Mouse (Mus musculus) liver, embryonic 15.5 days (tissue): ENCODE data around the gene Tmem256. TPM values are rescaled to one million over a fixed set of nuclear protein-coding genes. Genes with fewer than 3 reads are reported as not detected.

Experiments used
- ATAC-seq: fragments of 200-750 bp; cut with Nextera tagmentation; 2 replicates; pipeline ENCODE4 v1.8.0; 2017; ENCODE audit warnings: moderate number of reproducible peaks, mild to moderate bottlenecking, moderate library complexity; ENCODE audit not compliant: insufficient read depth
- H3K27ac ChIP-seq: fragments of 300-500 bp; sonication (generic); replicated peaks from 2 replicates; pipeline ENCODE4 v1.5.1; 2015; ENCODE audit warnings: mild to moderate bottlenecking, inconsistent platforms
- H3K27me3 ChIP-seq: fragments of 300-500 bp; sonication (generic); 2 replicates; pipeline ENCODE4 v1.6.1; 2015; ENCODE audit warnings: mild to moderate bottlenecking, inconsistent platforms
- H3K36me3 ChIP-seq: fragments of 300-500 bp; sonication (generic); replicated peaks from 2 replicates; pipeline ENCODE4 v1.6.1; 2015; ENCODE audit warnings: moderate library complexity, mild to moderate bottlenecking, inconsistent platforms
- H3K4me1 ChIP-seq: fragments of 300-500 bp; sonication (generic); replicated peaks from 2 replicates; pipeline ENCODE4 v1.6.1; 2015; ENCODE audit warnings: inconsistent platforms
- H3K4me2 ChIP-seq: fragments of 300-500 bp; sonication (generic); 2 replicates; pipeline ENCODE4 v1.6.1; 2015; ENCODE audit warnings: moderate library complexity, mild to moderate bottlenecking, inconsistent platforms
- H3K4me3 ChIP-seq: fragments of 300-500 bp; sonication (generic); replicated peaks from 2 replicates; pipeline ENCODE4 v1.5.1; 2015; ENCODE audit warnings: mild to moderate bottlenecking, inconsistent platforms
- H3K9ac ChIP-seq: fragments of 300-500 bp; sonication (generic); 2 replicates; pipeline ENCODE4 v1.6.1; 2015; ENCODE audit warnings: moderate library complexity, mild to moderate bottlenecking, inconsistent platforms
- H3K9me3 ChIP-seq: fragments of 300-500 bp; sonication (generic); replicated peaks from 2 replicates; pipeline ENCODE4 v1.6.1; 2016; ENCODE audit warnings: inconsistent platforms
- WGBS: fragments of 180-500 bp; shearing (Covaris S2); methylation state at CpG from one replicate; pipeline ENCODE4 v1.1.7; 2015; ENCODE audit warnings: mixed read lengths; ENCODE audit not compliant: insufficient replicate concordance; 5-methylcytosine and 5-hydroxymethylcytosine counted together
- polyA plus RNA-seq: library from polyadenylated mRNA; unstranded; fragments of >200 nt; fragmentation: Nextera tagmentation; extraction: Ambion mirVana; gene quantifications from 2 replicates; pipeline ENCODE4 v1.2.1, GENCODE M21; 2015

Gene Tmem256
- polyA plus RNA-seq, 1 experiment from 2014 or later = 387 TPM

GRCm38 (mm10) chr11:69801379-69801977, 36.8 kb upstream of the Tmem256 start, which contains the start of gene Fgf11:
TSS of gene Fgf11 (minus strand) at chr11:69801857.
- no peak within 1 kb of the TSS for H3K27ac ChIP-seq
- 3% methylated on average over 33 of the region's 33 CpGs for WGBS
- ATAC-seq = no peak
- H3K9ac ChIP-seq = peak within 1 kb of the TSS; percentile 49
- H3K27me3 ChIP-seq = peaks cover 100% of the 10 kb centered on the region
- H3K4me3 ChIP-seq = peak within 1 kb of the TSS; percentile 54
- H3K9me3 ChIP-seq = no peaks in the 10 kb centered on the region
- no peaks in the 10 kb centered on the region for H3K36me3 ChIP-seq
- peak within 1 kb of the TSS; percentile 78 for H3K4me2 ChIP-seq
- peaks cover 49% of the 10 kb centered on the region for H3K4me1 ChIP-seq

- Histone ChIP-seq H3K4me2 (peak overlapping the region; percentile 78), H3K36me3 (no peaks in the 10 kb centered on the region), H3K4me1 (peaks cover 49% of the 10 kb centered on the region), H3K4me3 (peak overlapping the region; percentile 54), H3K9ac (peak overlapping the region; percentile 49), H3K27ac (no peak overlapping the region), H3K27me3 (peaks cover 100% of the 10 kb centered on the region), H3K9me3 (no peaks in the 10 kb centered on the region)
- WGBS = under 1% methylated on average over 33 of the region's 33 CpGs
- 0 out of 2 replicates have a peak, but pooled peaks have one; percentile 11 for ATAC-seq
These were observed 35.6 kb upstream of the Tmem256 start for GRCm38 (mm10) chr11:69802648-69803105.

GRCm38 (mm10) chr11:69803328-69803727, 35.0 kb upstream of the Tmem256 start:
- Histone ChIP-seq H3K27me3 (peaks cover 98% of the 10 kb centered on the region), H3K4me2 (peak overlapping the region; percentile 78)
- WGBS = 3% methylated on average over 12 of the region's 12 CpGs

GRCm38 (mm10) chr11:69803786-69804651, 34.3 kb upstream of the Tmem256 start:
- H3K36me3 ChIP-seq = no peaks in the 10 kb centered on the region
- peak; percentile 64 for ATAC-seq
- no peaks in the 10 kb centered on the region for H3K9me3 ChIP-seq
- H3K4me3 ChIP-seq = peak overlapping the region; percentile 54
- 2% methylated on average over 60 of the region's 60 CpGs for WGBS
- peak overlapping the region; percentile 47; the same call in 1 of the 2 replicates for H3K9ac ChIP-seq
- peak overlapping the region; percentile 62; the same call in 1 of the 2 replicates for H3K27ac ChIP-seq
- peak overlapping the region; percentile 78 for H3K4me2 ChIP-seq
- peaks cover 49% of the 10 kb centered on the region for H3K4me1 ChIP-seq
- peaks cover 93% of the 10 kb centered on the region for H3K27me3 ChIP-seq

More at GRCm38 (mm10) chr11:69803328-69803727, 35.0 kb upstream of the Tmem256 start:
- H3K27ac ChIP-seq = peak overlapping the region; percentile 62; the same call in 1 of the 2 replicates
- H3K4me3 ChIP-seq = peak overlapping the region; percentile 54
- peak; percentile 42 for ATAC-seq
- H3K9me3 ChIP-seq = no peaks in the 10 kb centered on the region
- H3K4me1 ChIP-seq = peaks cover 49% of the 10 kb centered on the region
- H3K36me3 ChIP-seq = no peaks in the 10 kb centered on the region
- H3K9ac ChIP-seq = peak overlapping the region; percentile 47; the same call in 1 of the 2 replicates

GRCm38 (mm10) chr11:69804652-69804940, 33.7 kb upstream of the Tmem256 start:
- 21% methylated on average over 12 of the region's 12 CpGs for WGBS
- H3K27ac ChIP-seq = no peak overlapping the region
- no peak for ATAC-seq
- H3K9me3 ChIP-seq = no peaks in the 10 kb centered on the region
- H3K9ac ChIP-seq = 0 out of 2 replicates have a peak overlapping the region, but pooled peaks have one; percentile 47
- H3K4me1 ChIP-seq = peaks cover 49% of the 10 kb centered on the region
- no peaks in the 10 kb centered on the region for H3K36me3 ChIP-seq
- H3K4me2 ChIP-seq = peak overlapping the region; percentile 78; the same call in 1 of the 2 replicates
- H3K27me3 ChIP-seq = peaks cover 93% of the 10 kb centered on the region
- H3K4me3 ChIP-seq = peak overlapping the region; percentile 11; the same call in 1 of the 2 replicates

- peaks cover 91% of the 10 kb centered on the region for H3K27me3 ChIP-seq
- H3K9ac ChIP-seq = 0 out of 2 replicates have a peak within 1 kb of the TSS, but pooled peaks have one; percentile 47
- H3K27ac ChIP-seq = no peak within 1 kb of the TSS
These were observed 33.1 kb upstream of the Tmem256 start, which contains the start of gene Tmem102 for GRCm38 (mm10) chr11:69804972-69805909. TSS of gene Tmem102 (minus strand) at chr11:69805624.

GRCm38 (mm10) chr11:69806378-69806777, 31.9 kb upstream of the Tmem256 start:
- Histone ChIP-seq H3K27ac (no peak overlapping the region), H3K4me2 (no peak overlapping the region), H3K4me3 (no peak overlapping the region), H3K9ac (no peak overlapping the region), H3K9me3 (no peaks in the 10 kb centered on the region), H3K36me3 (no peaks in the 10 kb centered on the region), H3K27me3 (peaks cover 91% of the 10 kb centered on the region), H3K4me1 (peaks cover 35% of the 10 kb centered on the region)
- no peak for ATAC-seq
- 73% methylated on average over 4 of the region's 4 CpGs for WGBS

More at GRCm38 (mm10) chr11:69804972-69805909, 33.1 kb upstream of the Tmem256 start, which contains the start of gene Tmem102:
- no peaks in the 10 kb centered on the region for H3K9me3 ChIP-seq
- H3K4me2 ChIP-seq = peak within 1 kb of the TSS; percentile 78
- 22% methylated on average over 29 of the region's 29 CpGs for WGBS
- no peaks in the 10 kb centered on the region for H3K36me3 ChIP-seq
- H3K4me1 ChIP-seq = peaks cover 46% of the 10 kb centered on the region
- ATAC-seq = no peak
- peak within 1 kb of the TSS; percentile 11; the same call in 1 of the 2 replicates for H3K4me3 ChIP-seq

GRCm38 (mm10) chr11:69807641-69808040, 30.7 kb upstream of the Tmem256 start:
- Histone ChIP-seq H3K27ac (no peak overlapping the region), H3K4me3 (no peak overlapping the region), H3K4me2 (no peak overlapping the region), H3K9me3 (no peaks in the 10 kb centered on the region), H3K36me3 (no peaks in the 10 kb centered on the region), H3K9ac (no peak overlapping the region), H3K27me3 (peaks cover 87% of the 10 kb centered on the region), H3K4me1 (peaks cover 24% of the 10 kb centered on the region)
- ATAC-seq = no peak
- WGBS = 71% methylated on average over 2 of the region's 2 CpGs

- ATAC-seq = no peak
- H3K27ac ChIP-seq = no peak overlapping the region
- no peaks in the 10 kb centered on the region for H3K9me3 ChIP-seq
- H3K4me2 ChIP-seq = no peak overlapping the region
- H3K4me1 ChIP-seq = no peaks in the 10 kb centered on the region
- no peak overlapping the region for H3K4me3 ChIP-seq
- no peak overlapping the region for H3K9ac ChIP-seq
- H3K36me3 ChIP-seq = no peaks in the 10 kb centered on the region
- peaks cover 81% of the 10 kb centered on the region for H3K27me3 ChIP-seq
These were observed 28.0 kb upstream of the Tmem256 start for GRCm38 (mm10) chr11:69810280-69810679.

- Histone ChIP-seq H3K36me3 (no peaks in the 10 kb centered on the region), H3K4me1 (no peaks in the 10 kb centered on the region), H3K27me3 (peaks cover 51% of the 10 kb centered on the region), H3K9ac (no peak within 1 kb of the TSS), H3K4me2 (no peak within 1 kb of the TSS), H3K27ac (no peak within 1 kb of the TSS), H3K9me3 (no peaks in the 10 kb centered on the region), H3K4me3 (no peak within 1 kb of the TSS)
- no peak for ATAC-seq
- 47% methylated on average over 10 of the region's 10 CpGs for whole genome bisulfite sequencing
These were observed 23.2 kb upstream of the Tmem256 start, which contains the start of gene Gm39566 for GRCm38 (mm10) chr11:69815155-69815554. TSS of gene Gm39566 (minus strand) at chr11:69815298.
